Mouse (Mus musculus): ENCODE data around the gene Gcc1.

Gcc1 gene

GRCm38 (mm10) chr6:28428290-28428689, at the start of gene Gcc1:
TSS of gene Gcc1 (minus strand) at chr6:28428390.
- in situ Hi-C loops (cut with MboI) = no loop called here

- in situ Hi-C loops (cut with MboI) = no loop called here
Measured at GRCm38 (mm10) chr6:28474839-28475238, 46.6 kb upstream of the Gcc1 start, which contains the start of gene Snd1. TSS of gene Snd1 (plus strand) at chr6:28475139.

GRCm38 (mm10) chr6:28474211-28474610, 46.0 kb upstream of the Gcc1 start:
- in situ Hi-C loops (cut with MboI) = no loop called here

- in situ Hi-C loops (cut with MboI) = no loop called here
Measured at GRCm38 (mm10) chr6:28471284-28472035, 43.3 kb upstream of the Gcc1 start.

GRCm38 (mm10) chr6:28470621-28471020, 42.4 kb upstream of the Gcc1 start:
- in situ Hi-C loops (cut with MboI) = no loop called here

- in situ Hi-C loops (cut with MboI) = no loop called here
Measured at GRCm38 (mm10) chr6:28470017-28470602, 41.9 kb upstream of the Gcc1 start.

- in situ Hi-C loops (cut with MboI) = no loop called here
Measured at GRCm38 (mm10) chr6:28464630-28465029, 36.4 kb upstream of the Gcc1 start.

GRCm38 (mm10) chr6:28460534-28460933, 32.3 kb upstream of the Gcc1 start:
- in situ Hi-C loops (cut with MboI) = no loop called here

GRCm38 (mm10) chr6:28459221-28459668, 31.1 kb upstream of the Gcc1 start:
- in situ Hi-C loops (cut with MboI) = no loop called here

- in situ Hi-C loops (cut with MboI) = no loop called here
Measured at GRCm38 (mm10) chr6:28450977-28451376, 22.8 kb upstream of the Gcc1 start.

GRCm38 (mm10) chr6:28450481-28450880, 22.3 kb upstream of the Gcc1 start:
- in situ Hi-C loops (cut with MboI) = no loop called here

GRCm38 (mm10) chr6:28449253-28449652, 21.1 kb upstream of the Gcc1 start, which contains the start of gene Pax4:
TSS of gene Pax4 (minus strand) at chr6:28449353.
- in situ Hi-C loops (cut with MboI) = no loop called here

- in situ Hi-C loops (cut with MboI) = no loop called here
Measured at GRCm38 (mm10) chr6:28447937-28448336, 19.7 kb upstream of the Gcc1 start.

- in situ Hi-C loops (cut with MboI) = no loop called here
Measured at GRCm38 (mm10) chr6:28431538-28431855, 3.3 kb upstream of the Gcc1 start.

GRCm38 (mm10) chr6:28430795-28431537, 2.8 kb upstream of the Gcc1 start:
- in situ Hi-C loops (cut with MboI) = no loop called here

- in situ Hi-C loops (cut with MboI) = no loop called here
Measured at GRCm38 (mm10) chr6:28429870-28430269, 1.7 kb upstream of the Gcc1 start.

- in situ Hi-C loops (cut with MboI) = no loop called here
Measured at GRCm38 (mm10) chr6:28427096-28427839, 922 bp downstream of the Gcc1 start, which contains the start of gene Fscn3. TSS of gene Fscn3 (plus strand) at chr6:28427789.

- in situ Hi-C loops (cut with MboI) = no loop called here
Measured at GRCm38 (mm10) chr6:28425019-28425418, 3.2 kb downstream of the Gcc1 start.

- in situ Hi-C loops (cut with MboI) = no loop called here
Measured at GRCm38 (mm10) chr6:28423767-28424695, 4.2 kb downstream of the Gcc1 start.

- in situ Hi-C loops (cut with MboI) = no loop called here
Measured at GRCm38 (mm10) chr6:28423313-28423712, 4.9 kb downstream of the Gcc1 start, which contains the start of gene Arf5. TSS of gene Arf5 (plus strand) at chr6:28423560.

Data from mature B cell (primary cell).